Mouse (Mus musculus) liver, postnatal 0 days (tissue): ENCODE measurements around the gene Pdzd11. TPM values are rescaled to one million over a fixed set of nuclear protein-coding genes. Genes with fewer than 3 reads are reported as not detected.

Source experiments
- ATAC-seq: fragments of 200-750 bp; cut with Nextera tagmentation; 2 replicates; pipeline ENCODE4 v1.8.0; 2017; ENCODE audit warnings: mild to moderate bottlenecking, moderate library complexity
- DNase-seq: peaks from one replicate; pipeline ENCODE4 v3.0.0-alpha.2; 2016
- H3K27ac ChIP-seq: fragments of 300-500 bp; sonication (generic); 2 replicates; pipeline ENCODE4 v1.5.1; 2014; ENCODE audit warnings: antibody characterized with exemption, moderate library complexity, mild to moderate bottlenecking, low read depth
- H3K27me3 ChIP-seq: fragments of 300-500 bp; sonication (generic); 2 replicates; pipeline ENCODE4 v1.6.1; 2014; ENCODE audit warnings: low read length, control low read depth, mixed read lengths; ENCODE audit not compliant: insufficient read depth
- H3K36me3 ChIP-seq: fragments of 300-500 bp; sonication (generic); replicated peaks from 2 replicates; pipeline ENCODE4 v1.6.1; 2014; ENCODE audit warnings: mild to moderate bottlenecking, control low read depth, low read length, moderate library complexity, mixed read lengths; ENCODE audit not compliant: insufficient read depth
- H3K4me1 ChIP-seq: fragments of 300-500 bp; sonication (generic); 2 replicates; pipeline ENCODE4 v1.6.1; 2014; ENCODE audit warnings: antibody characterized with exemption, mild to moderate bottlenecking, control low read depth; ENCODE audit not compliant: insufficient read depth
- H3K4me2 ChIP-seq: fragments of 300-500 bp; sonication (generic); 2 replicates; pipeline ENCODE4 v1.6.1; 2014; ENCODE audit warnings: low read depth, mild to moderate bottlenecking, low read length, moderate library complexity, mixed read lengths
- H3K4me3 ChIP-seq: fragments of 300-500 bp; sonication (generic); 2 replicates; pipeline ENCODE4 v1.5.1; 2014; ENCODE audit warnings: low read depth, low read length
- H3K9ac ChIP-seq: fragments of 300-500 bp; sonication (generic); replicated peaks from 2 replicates; pipeline ENCODE4 v1.6.1; 2014; ENCODE audit warnings: mild to moderate bottlenecking, moderate library complexity
- H3K9me3 ChIP-seq: fragments of 300-500 bp; sonication (generic); 2 replicates; pipeline ENCODE4 v1.6.1; 2016; ENCODE audit warnings: mild to moderate bottlenecking, control low read depth, low read length, mixed read lengths
- CTCF ChIP-seq: sonication (generic); IDR thresholded peaks from 2 replicates; pipeline ENCODE4 v1.5.1; 2016; ENCODE audit warnings: antibody characterized with exemption, low read depth
- EP300 ChIP-seq: IDR thresholded peaks from 2 replicates; pipeline ENCODE4 v1.6.1; 2016; ENCODE audit warnings: antibody characterized with exemption, low read depth, mild to moderate bottlenecking
- WGBS: fragments of 180-500 bp; shearing (Covaris S2); extraction: QIAGEN DNeasy Blood & Tissue Kit; methylation state at CpG from one replicate; pipeline ENCODE4 v1.1.7; 2014; ENCODE audit not compliant: insufficient replicate concordance; 5-methylcytosine and 5-hydroxymethylcytosine counted together
- polyA plus RNA-seq: library from polyadenylated mRNA; unstranded; fragments of >200 nt; fragmentation: Nextera tagmentation; extraction: Ambion mirVana; gene quantifications from 2 replicates; pipeline ENCODE4 v1.2.1, GENCODE M21; 2015

Pdzd11 gene
- polyA plus RNA-seq, 1 experiment from 2014 or later = 40.2 TPM

GRCm38 (mm10) chrX:100597439-100597838 is 28.9 kb downstream of the Pdzd11 start:
- no peaks in the 10 kb centered on the region for H3K36me3 ChIP-seq
- 0 out of 2 replicates have a peak, but pooled peaks cover 3% of the 10 kb centered on the region for H3K27me3 ChIP-seq
- H3K27ac ChIP-seq = no peak overlapping the region
- DNase-seq = peak; percentile 31
- H3K4me1 ChIP-seq = no peaks in the 10 kb centered on the region
- TF ChIP-seq EP300 (no peak), CTCF (peak; percentile 62)
- ATAC-seq = no peak
- no peak overlapping the region for H3K4me2 ChIP-seq
- WGBS = 30% methylated on average over 5 of the region's 5 CpGs
- no peak overlapping the region for H3K9ac ChIP-seq
- H3K9me3 ChIP-seq = no peaks in the 10 kb centered on the region
- no peak overlapping the region for H3K4me3 ChIP-seq

- ATAC-seq (peak; percentile 85), DNase-seq (peak; percentile 38)
- Histone ChIP-seq H3K4me2 (0 out of 2 replicates have a peak within 1 kb of the TSS, but pooled peaks have one; percentile 6), H3K36me3 (no peaks in the 10 kb centered on the region), H3K4me1 (no peaks in the 10 kb centered on the region), H3K4me3 (no peak within 1 kb of the TSS), H3K27ac (peak within 1 kb of the TSS; percentile 34; the same call in 1 of the 2 replicates), H3K27me3 (no peaks in the 10 kb centered on the region), H3K9ac (no peak within 1 kb of the TSS), H3K9me3 (no peaks in the 10 kb centered on the region)
- WGBS = 40% methylated on average over 4 of the region's 4 CpGs
- TF ChIP-seq CTCF = no peak
- TF ChIP-seq EP300 = no peak
Observed at GRCm38 (mm10) chrX:100594791-100595190, 31.6 kb downstream of the Pdzd11 start, which contains the start of gene P2ry4. Gene P2ry4 (minus strand): TSS chrX:100594869.

Other genes with a start within 250 kb of the Pdzd11 start
- gene Otud6a, start 197.6 kb downstream of the Pdzd11 start, polyA plus RNA-seq = not detected in 2 replicates
- gene Awat2, start 183.9 kb downstream of the Pdzd11 start, polyA plus RNA-seq = 0.16 and 0.24 TPM in 2 replicates
- gene Igbp1, start 132.3 kb downstream of the Pdzd11 start, polyA plus RNA-seq = 17.8 and 19.2 TPM in 2 replicates
- gene Dgat2l6, start 101.7 kb downstream of the Pdzd11 start, polyA plus RNA-seq = not detected in 2 replicates
- gene Awat1, start 54.3 kb downstream of the Pdzd11 start, polyA plus RNA-seq = not detected in 2 replicates
- gene P2ry4, start 31.7 kb downstream of the Pdzd11 start, polyA plus RNA-seq = 0.99 and 1.2 TPM in 2 replicates
- not detected in 2 replicates for gene Arr3, start 21.1 kb downstream of the Pdzd11 start, polyA plus RNA-seq
- gene Kif4, start 831 bp downstream of the Pdzd11 start, polyA plus RNA-seq = 6.7 and 8.4 TPM in 2 replicates
- 0.04 TPM in 1 of 2 replicates, not detected in the other for gene Gdpd2, start 103.3 kb upstream of the Pdzd11 start, polyA plus RNA-seq
- gene Dlg3, start 141.2 kb upstream of the Pdzd11 start, polyA plus RNA-seq = 0.42 and 0.43 TPM in 2 replicates